Mouse (Mus musculus): ENCODE data around the gene Myo1e.
A peak's percentile ranks its signal among the peaks of the same experiment; 100 is the strongest.

Gene Myo1e

GRCm38 (mm10) chr9:70356254-70356653, 149.1 kb downstream of the Myo1e start:
- DNase-seq (ENCODE audit: low read depth, low spot score), result no peak

DNA sequence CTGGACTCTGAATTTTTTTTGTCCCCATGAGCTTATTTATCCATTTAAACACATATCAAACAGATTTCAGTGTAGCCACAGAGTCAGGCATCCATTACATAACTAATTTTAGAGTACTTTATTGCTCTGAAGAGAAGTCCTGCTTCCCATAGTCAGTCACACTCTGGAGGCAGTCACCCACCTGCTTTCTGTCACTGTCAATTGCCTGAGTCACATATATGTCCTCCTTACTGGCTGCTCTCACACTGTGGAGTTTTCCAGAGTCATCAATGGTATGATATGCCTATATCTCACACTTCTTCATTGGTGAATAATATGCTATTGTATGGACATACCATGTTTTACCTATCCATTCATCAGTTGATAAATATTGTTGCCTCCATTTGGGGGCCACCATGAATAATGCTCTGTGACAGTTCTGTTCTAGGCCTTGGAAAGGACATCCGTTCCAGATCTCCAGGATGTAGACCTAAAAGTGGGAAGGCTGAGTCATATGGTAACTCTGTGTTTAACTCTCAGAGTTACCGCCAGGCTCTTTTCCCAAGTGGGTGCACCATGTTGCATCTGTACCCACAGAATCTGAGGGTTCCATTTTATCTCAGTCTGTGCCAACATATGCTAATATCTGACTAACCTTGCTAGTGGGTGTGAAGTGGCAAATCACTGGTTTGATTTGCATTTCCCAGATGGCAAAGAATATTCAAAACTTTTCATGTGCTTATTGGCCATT, 152.4 kb downstream of the Myo1e start:
- no peak for DNase-seq (ENCODE audit: low read depth, low spot score)

GRCm38 (mm10) chr9:70364741-70365140, 157.6 kb downstream of the Myo1e start:
- no peak for DNase-seq (ENCODE audit: low read depth, low spot score)

GRCm38 (mm10) chr9:70365915-70366314, 158.8 kb downstream of the Myo1e start:
- DNase-seq (ENCODE audit: low read depth, low spot score), result no peak

GRCm38 (mm10) chr9:70366898-70367297, 159.7 kb downstream of the Myo1e start:
- no peak for DNase-seq (ENCODE audit: low read depth, low spot score)

DNA sequence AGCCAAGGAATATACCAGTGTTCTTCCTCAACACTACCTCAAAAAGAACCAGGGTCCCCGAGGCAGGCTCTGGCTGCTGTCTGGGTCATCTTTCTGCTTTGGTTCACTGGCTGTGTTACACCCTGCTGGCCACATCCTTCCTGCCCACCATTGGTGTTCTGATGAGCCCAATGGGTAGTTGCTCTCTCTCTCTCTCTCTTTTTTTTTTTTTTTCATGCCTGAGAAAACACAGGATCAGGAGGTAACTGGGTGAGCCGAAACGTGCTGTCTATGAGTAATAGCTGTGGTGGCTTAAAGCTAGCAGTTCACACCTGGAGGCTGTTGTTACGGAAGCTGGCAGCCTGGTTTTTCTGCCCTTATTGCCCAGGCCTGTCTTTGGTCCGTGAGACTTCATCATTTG, 164.5 kb downstream of the Myo1e start:
- DNase-seq (ENCODE audit: low read depth, low spot score), result no peak

DNA sequence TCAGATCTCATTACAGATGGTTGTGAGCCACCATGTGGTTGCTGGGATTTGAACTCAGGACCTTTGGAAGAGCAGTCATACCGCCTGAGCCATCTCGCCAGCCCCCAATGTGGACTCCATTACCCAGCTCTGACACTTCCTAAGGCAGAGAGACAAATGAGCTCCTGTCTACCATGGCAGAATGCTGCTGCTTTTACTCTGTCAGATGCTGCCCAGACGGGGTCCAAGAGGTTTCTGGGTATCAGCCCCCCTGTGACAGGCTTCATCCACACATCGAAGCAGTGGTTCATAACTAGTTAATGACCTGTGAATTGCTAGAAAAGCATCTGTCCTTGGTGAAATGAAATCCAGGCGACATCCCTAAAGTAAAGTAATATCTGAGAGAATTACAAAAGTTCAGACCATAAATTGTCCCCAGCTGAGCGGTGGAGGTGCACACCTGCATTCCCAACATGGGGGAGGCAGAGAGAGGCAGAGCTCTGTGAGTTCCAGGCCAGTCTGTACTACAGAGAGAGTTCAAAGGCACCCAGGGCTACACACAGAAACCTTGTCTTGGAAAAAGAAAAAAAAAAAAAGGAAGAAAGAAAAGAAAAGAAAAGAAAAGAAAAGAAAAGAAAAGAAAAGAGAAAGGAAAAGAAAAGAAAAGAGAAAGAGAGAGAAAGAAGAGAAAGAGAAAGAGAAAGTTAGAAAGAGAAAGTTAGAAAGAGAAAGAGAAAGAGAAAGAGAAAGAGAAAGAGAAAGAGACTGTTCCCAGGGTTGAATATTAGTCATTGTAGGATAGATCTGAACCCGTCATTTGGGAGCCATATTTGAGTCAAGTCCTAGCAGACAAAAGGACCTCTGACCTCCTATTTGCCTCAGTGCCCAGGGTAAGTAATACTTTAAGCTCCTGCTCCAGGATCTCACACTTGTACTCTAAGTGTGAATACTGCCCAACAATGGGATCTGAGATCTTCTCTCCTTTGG, 172.6 kb downstream of the Myo1e start:
- DNase-seq (ENCODE audit: low read depth, low spot score), result no peak

- DNase-seq (ENCODE audit: low read depth, low spot score), result no peak
Observed at GRCm38 (mm10) chr9:70382091-70382490, 174.9 kb downstream of the Myo1e start.

DNA sequence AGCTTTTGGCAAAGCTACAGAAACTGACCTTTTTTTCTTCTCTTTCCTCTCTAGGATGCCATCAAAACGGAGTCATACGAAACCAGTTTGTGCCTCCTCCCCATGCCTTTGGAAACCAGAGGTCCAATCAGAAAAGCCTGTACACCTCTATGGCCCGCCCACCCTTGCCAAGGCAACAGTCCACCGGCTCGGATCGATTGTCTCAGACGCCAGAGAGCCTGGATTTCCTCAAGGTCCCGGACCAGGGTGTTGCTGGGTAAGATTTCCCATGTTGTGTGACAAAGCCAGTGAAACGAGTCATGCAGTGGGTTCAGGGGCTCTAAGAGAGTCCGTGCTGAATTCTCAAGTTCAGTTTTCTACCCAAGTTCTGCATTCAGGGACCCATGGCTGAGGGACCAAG, 176.6 kb downstream of the Myo1e start:
- no peak for DNase-seq (ENCODE audit: low read depth, low spot score)

- no peak for DNase-seq (ENCODE audit: low read depth, low spot score)
Observed at GRCm38 (mm10) chr9:70384494-70384893, 177.3 kb downstream of the Myo1e start.

GRCm38 (mm10) chr9:70384958-70385728, 178.0 kb downstream of the Myo1e start:
- no peak for DNase-seq (ENCODE audit: low read depth, low spot score)

DNA sequence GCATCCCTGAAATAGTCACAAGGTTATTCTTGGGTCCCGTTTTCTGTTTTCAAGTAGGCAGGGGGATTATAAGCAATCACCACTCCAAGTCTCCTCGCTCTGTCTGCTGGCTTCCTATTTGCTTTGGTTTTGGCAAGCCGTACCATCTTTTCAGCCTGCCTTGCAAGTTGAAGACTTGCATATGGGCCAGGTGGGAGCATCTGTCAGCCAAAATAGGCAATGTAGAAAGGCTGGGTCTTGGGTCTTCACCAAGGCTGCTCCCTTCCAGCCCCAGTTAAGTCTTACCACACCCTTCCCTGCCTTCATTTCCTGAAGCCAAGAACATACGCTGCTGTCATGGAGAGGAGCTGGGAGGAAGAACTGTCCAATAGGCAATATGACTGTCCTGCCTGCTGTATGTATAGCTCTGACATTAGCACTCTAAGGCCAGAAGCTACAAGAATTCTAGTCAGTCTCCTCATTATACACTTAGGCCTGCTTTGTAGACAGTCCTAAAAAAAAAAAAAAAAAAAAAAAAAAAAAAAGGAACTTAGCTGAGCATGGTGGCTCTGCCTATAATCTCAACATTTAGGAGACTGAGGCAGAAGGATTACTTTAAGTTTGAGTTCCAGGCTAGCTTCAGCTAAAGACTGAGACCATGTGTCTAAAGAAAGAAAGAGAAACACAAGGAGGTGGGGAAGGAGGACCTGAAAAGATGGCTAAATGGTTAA, 180.4 kb downstream of the Myo1e start:
- no peak for DNase-seq (ENCODE audit: low read depth, low spot score)

DNA sequence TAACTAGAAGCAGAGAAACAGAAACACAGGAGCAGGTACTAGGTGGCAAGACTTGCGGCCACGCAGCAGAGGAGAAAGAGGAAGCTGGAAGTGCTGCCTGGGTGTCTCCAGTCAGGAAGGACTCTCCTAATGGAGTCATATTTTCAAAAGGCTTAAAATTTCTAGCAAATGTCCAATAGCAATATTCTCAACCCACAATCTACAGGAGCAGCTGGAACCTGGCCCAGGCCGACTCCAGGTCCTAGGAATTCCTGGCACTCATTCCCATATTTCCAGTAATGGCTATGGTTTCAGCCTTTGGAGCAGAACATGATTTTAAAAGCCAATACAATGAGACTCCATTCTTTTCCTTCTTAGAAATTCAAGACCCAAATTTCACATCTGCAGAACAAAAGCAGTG, 182.4 kb downstream of the Myo1e start:
- DNase-seq (ENCODE audit: low read depth, low spot score), result peak; percentile 53

- no peak for DNase-seq (ENCODE audit: low read depth, low spot score)
Observed at GRCm38 (mm10) chr9:70391042-70391441, 183.9 kb downstream of the Myo1e start.

- no peak for DNase-seq (ENCODE audit: low read depth, low spot score)
Observed at GRCm38 (mm10) chr9:70391660-70392562, 184.8 kb downstream of the Myo1e start.

DNA sequence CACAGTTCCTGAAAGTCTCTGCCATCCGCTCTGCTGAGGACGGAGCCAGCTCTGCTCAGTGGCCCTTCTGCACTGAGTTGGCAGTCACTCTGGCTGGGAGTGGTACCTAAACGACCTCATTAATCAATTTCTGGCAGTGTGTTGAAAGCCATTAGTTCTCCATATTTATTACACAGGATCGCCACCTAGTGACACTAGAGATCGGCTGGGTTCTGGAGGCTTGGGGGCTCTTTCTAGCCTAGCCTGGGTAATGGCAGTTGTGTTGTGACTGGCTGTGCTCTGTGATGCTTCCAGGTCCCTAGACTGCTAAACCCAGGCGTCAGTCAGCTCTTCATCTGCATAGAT, 185.4 kb downstream of the Myo1e start:
- peak; percentile 51 for DNase-seq (ENCODE audit: low read depth, low spot score)

- no peak for DNase-seq (ENCODE audit: low read depth, low spot score)
Observed at GRCm38 (mm10) chr9:70395617-70396016, 188.5 kb downstream of the Myo1e start.

- DNase-seq (ENCODE audit: low read depth, low spot score), result no peak
Observed at GRCm38 (mm10) chr9:70396083-70396482, 188.9 kb downstream of the Myo1e start.

DNA sequence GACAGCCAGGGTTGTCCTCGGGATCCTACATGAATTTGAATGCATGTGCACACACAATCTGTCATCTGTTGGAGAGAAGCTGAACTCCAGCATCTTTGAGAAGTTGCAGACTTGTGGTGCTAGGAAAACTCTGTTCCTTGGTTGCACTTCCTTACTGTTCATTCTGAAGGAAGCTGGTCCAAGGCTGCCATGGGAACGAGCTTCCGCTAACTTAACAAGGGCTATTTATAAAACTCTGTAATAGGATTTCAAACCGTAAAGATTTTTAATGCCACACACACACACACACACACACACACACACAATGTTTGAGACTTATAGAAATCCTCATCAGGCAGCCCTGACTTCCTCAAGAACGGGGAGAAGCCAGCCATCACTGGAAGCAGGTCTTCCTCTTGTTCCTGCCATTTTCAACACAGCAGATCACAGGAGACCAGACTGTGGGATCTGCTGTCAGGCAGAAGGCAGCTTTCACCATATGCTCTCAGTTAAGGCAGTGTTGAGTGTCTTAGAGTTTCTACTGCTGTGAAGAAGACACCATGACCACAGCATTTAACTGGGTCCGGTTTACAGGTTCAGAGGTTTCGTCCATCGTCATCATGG, 194.9 kb downstream of the Myo1e start:
- DNase-seq (ENCODE audit: low read depth, low spot score), result no peak

DNA sequence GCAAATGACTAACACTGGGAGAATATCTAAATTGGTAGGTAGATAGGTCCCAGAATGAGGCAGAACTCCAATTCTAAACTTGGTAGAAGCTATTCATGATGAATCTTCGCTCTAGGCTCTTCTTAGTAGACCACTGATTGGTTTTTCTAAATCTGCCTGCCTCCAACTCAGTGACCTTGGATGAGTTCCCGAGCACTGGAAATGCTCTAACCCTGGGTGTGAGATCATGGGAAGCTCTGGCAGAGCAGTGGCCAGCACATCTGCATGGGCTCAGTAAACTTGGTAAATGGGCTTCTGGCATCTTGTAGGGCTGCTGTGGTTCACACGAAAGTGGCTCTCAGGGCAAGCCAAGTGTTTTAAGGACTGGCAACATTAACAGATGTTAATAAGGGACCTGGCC, 199.4 kb downstream of the Myo1e start:
- DNase-seq (ENCODE audit: low read depth, low spot score), result no peak
